Mouse (Mus musculus) large intestine, adult 2 months (tissue): Measurements from ENCODE around the gene Tmtc1. TPM values are rescaled to one million over a fixed set of nuclear protein-coding genes. Genes with fewer than 3 reads are reported as not detected.

Experiments
- DNase-seq: peaks from one replicate; pipeline ENCODE4 v3.0.0-alpha.2; 2012; ENCODE audit warnings: low read depth, low spot score
- WGBS: fragments of 180-500 bp; shearing (Covaris S2); methylation state at CpG from one replicate; pipeline ENCODE4 v1.1.7; 2018; 5-methylcytosine and 5-hydroxymethylcytosine counted together
- polyA plus RNA-seq: library from polyadenylated mRNA; depleted of rRNA; stranded (reverse); fragments of >200 nt; gene quantifications from 2 replicates; pipeline ENCODE4 v1.2.3, GENCODE M21; 2012

The Tmtc1 gene
- polyA plus RNA-seq, 1 experiment: 2.6 TPM

DNA sequence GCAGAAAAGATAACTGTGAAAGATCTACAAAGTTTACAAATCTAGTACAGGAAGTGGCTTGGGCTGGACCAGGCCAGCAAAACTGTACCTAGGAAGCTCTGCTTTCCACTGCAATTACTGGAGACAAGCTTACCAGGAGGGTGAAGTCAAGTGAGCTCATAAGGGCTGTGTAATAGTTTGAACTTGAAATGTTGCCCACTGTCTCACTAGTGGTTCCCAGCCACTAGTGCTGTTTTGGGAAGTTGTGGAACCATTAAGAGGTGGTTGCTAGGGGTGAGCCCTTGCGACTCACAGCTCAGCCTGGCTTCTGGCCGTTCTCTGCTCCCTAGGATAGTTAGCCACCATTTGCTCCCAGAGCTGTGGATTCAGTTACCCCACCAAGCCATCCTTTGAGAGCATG is 112.3 kb downstream of the Tmtc1 start:
- 79% methylated on average over 2 of the region's 2 CpGs for WGBS
- no peak for DNase-seq

DNA sequence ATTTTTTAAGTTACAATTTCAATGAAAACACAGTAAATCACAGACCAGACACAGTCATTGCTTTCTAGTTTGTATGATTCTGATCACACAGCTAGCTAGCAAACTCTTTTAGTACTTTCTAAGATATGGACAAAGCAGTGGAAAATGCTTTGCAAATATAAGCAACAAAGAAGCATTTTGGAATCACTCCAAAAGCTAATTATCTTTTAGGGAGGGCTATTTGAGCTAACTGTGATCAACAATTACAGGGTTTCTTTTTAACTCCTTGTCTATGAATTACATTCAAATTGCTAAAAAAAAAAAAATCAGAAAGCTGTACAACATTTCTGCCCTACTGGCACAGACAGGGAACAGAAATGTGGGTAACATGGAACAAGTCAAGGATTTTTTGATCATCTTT is 114.2 kb downstream of the Tmtc1 start:
- DNase-seq: no peak

DNA sequence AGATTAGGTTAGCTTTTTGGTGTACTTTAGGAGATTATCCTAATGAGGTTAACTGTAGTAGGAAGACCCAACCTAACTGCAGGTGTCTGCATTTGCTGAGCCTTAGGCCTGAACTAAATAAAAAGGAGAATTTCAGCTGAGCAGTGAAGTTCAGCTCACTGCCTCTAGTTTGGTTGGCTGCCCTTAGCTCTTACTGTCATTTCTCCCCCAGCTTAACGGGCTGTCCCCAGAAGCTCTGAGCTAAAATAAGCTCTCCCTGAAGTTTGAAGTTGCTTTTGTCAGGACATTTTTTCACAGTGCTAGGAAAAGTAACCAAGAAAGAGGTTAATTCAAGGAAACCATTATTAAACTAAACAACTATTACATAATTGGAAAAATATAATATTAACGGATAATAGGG is 115.3 kb downstream of the Tmtc1 start:
- 78% methylated on average over 2 of the region's 2 CpGs for WGBS
- no peak for DNase-seq

DNA sequence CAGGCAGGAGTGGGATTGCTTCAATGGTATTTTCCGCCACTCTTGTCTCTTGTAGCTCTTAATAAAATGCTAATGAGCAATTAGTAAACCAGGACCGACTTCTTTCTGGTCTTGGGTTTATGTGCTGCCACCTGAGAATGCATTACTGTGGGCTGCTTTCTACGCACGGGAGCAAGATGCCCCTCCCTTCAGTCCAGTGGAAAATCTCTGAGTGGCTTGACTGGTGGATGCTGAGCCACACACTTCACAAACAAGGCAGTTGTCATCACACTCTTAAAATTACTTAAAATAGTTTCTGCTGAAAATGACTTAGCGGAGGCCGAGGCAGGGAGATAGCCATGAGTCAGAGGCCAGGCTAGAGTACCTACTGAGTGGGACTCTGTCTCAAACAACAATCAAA is 116.1 kb downstream of the Tmtc1 start:
- DNase-seq: no peak
- 76% methylated on average over 6 of the region's 6 CpGs for WGBS

DNA sequence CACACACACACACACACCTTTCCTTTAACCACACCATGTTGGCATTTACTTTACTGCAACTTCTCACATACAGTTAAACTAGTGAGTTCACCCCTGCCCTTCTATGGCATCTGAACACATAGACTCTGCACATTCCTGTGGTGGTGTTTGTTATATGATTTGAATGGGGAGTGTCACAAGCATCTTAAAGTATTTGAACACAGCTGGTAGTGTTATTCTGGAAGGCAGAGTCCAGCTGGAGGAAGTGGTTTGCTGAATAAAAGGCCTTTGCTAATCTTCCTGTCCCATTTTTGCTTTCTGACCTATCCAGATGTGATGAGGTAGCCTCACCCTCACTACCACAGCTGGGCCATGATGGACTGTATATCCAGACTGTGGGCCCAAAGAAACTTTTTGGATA is 125.5 kb downstream of the Tmtc1 start:
- DNase-seq: no peak

DNA sequence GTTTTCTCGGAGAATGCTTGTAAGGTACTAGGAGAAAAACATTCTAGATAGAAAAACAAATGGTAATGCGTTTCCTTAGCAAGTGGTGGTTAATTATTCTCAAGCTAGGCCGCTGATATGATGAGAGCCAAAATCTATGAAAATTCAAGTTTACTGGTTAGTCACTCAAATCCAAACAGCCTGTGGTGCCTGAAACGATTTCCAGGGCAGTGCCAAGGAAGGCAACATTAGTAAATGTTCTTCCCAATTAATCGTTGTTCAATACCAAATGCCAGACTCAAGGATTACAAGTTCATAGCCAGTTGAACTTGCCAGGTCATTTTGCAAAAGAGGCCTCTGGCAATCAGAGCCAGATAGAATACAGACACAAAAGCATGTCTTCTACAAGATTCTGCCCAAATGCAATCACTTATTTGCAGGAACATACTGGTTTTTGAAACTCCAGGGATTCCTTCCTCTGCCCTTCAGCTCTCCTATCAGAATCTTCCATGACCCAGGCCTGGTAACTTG is 128.6 kb downstream of the Tmtc1 start:
- DNase-seq: no peak
- WGBS: 73% methylated on average over 5 of the region's 5 CpGs

DNA sequence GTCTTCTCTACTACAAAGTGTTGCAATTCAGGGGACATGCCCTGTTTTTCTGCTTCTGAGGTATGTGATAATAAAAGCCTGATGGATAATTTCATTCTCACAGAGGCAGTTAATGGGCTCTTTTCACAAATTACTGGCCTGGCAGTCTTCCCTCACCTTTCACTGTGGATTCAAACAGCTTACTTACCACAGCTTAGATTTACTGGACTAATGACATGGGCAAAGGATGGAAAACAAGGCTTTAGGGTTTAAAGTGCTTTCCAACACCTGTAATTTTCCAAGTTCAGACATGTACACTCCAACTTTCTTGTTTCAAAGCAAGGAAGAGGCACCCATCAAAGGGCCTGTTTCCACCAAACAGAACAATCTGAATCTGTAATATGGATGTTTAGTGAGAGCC is 129.1 kb downstream of the Tmtc1 start:
- DNase-seq: no peak

DNA sequence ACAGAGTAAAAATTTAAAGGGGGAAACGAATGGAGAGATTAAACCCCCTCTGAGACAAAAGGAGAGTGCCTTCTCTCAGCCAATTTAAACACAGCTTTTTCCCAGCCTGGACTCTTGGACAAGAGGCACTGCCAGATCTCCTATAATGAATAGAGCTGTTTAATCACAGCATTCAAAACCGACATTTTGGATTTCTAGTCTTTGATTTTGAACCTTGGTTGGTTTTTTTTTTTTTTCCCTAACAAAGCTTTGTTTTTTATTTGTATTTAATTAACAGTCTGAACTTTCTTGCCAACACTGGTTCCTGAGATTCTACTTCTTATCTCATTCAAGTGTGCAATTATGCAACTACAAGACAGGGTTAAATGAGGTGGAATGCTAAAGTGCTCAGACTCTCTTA is 133.2 kb downstream of the Tmtc1 start:
- no peak for DNase-seq
- WGBS: 32% methylated on average over 2 of the region's 2 CpGs

DNA sequence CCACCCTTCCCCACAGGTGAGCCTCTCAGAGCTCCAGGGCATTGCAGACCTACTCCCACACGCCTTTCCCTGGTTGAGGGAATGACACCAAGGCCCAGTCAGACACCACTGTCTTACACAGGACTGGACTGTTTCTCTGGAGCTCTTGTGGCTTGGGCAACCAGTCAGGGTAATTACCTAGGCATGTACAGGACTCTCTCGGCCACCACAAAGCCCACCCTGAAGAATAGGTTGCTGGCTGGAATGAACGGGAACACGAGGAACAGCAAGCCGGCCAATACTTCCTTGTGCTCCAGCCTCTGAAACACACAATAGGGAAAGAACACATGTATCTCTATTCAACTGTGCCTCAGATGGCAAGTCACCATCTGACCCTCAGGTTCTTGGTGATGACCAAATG is 138.4 kb downstream of the Tmtc1 start:
- 90% methylated on average over 5 of the region's 5 CpGs for WGBS
- DNase-seq: no peak

DNA sequence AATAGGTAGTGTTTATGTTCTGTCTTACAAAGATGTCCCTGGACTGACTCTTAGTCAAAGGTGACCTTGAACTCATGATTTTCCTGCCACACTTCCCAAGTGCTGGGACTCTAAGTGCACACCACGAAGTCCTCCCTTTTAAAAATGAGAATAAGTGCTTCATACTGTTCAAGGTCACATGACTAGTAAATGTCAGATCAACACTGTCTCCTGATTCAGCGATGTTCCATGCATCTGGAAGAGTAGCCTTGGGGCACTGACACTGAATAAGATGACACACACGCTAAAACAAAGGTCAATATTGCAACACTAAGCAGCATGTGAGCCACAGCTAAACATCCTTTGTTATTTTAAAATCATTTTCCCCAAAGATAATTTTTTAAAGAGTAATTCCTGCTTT is 139.0 kb downstream of the Tmtc1 start:
- 60% methylated on average over 3 of the region's 3 CpGs for WGBS
- no peak for DNase-seq

DNA sequence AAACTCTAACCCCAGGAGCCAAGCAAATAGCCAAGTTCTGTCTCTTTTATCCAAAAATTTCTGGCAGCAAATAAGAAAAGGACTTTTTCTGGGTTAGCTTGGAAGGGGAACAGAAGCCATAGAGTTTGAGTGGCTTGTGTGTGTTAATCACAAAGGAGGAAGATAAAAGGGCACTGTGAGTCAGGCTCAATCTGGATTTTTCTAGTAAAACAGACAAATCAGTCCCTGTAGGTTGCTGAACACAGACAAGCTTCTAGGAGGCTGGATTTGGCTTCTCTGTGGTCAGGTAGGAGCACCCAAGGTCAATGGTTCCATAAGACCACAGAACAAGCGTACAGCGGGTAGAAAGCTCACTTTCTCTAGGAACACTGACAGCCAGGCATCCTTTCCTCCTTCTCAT is 141.9 kb downstream of the Tmtc1 start:
- WGBS: 93% methylated on average over 2 of the region's 2 CpGs
- DNase-seq: no peak

DNA sequence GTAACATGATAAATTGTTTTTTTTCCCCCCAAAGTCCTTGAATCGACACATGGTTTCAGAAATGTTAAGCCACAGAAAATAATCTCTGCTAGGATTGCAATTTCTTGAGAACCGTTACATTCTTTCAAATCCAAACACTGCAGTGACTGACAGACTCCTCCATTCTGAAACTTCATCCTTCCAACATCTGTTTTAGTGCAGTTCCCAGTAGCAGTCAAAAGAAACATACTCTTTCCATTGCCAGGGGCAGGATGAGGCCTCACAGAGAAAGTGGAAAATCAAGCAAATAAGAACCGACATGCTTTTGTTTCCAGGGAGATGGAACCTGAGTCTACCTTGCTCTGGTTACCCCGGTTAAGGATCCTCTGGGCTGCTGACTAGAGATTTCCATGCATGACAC is 147.1 kb downstream of the Tmtc1 start:
- DNase-seq: no peak
- 58% methylated on average over 4 of the region's 4 CpGs for WGBS

DNA sequence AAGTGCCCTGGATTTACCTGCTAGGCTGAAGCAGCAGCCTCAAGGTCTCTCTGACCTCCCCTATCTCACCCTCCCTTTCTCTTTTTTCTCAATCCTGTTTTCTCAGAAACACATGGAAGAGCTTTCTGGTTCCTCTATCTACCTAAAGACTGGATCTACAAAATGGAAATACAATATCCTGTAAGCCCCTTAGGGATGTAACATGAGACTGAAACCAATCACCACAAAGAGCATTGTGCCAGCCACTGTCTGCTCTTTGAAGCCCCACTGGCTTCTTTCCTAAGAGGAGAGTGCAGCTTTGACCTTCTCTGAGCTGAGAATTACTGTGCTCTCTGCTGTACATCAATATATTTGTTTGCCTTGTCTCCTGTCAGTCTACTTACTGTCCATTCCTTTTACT is 147.8 kb downstream of the Tmtc1 start:
- no peak for DNase-seq

DNA sequence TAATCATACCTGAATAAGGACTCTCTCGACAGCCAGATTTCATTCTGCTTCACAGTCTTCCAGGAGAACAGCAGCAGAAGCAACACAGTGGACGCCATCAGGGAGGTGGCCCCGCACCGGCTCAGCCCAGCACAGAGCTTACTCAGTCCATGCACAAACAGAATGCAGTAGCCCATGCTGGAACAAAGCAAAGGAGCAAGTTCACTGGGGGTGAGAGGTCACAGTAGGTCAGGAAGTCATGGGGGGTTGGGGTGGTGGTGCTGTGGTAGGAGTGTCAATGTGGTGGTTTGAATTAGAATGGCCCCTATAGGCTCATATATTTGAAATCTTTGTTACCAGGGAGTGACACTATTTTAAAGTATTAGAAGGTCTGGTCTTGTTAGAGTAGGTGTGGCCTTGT is 149.7 kb downstream of the Tmtc1 start:
- 68% methylated on average over 4 of the region's 4 CpGs for WGBS
- no peak for DNase-seq

DNA sequence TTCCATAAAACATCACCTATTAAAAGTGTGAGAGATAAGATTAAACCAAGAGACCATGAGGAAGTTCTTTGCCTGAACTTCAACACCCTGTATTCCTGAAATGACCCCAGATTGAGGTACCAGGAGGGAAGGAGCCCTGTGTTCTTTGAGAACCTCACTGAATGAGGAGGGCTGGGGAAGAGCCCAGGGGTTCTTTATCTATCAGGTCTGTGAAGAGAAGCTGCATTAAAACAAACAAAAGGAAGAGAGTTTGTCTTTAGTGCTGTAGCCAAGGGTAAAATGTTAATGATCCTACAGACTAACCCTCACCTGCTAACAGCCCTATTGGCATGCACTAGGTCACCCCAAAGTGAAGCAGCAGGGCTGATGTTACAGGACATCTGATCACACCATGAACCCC is 153.3 kb downstream of the Tmtc1 start:
- no peak for DNase-seq

DNA sequence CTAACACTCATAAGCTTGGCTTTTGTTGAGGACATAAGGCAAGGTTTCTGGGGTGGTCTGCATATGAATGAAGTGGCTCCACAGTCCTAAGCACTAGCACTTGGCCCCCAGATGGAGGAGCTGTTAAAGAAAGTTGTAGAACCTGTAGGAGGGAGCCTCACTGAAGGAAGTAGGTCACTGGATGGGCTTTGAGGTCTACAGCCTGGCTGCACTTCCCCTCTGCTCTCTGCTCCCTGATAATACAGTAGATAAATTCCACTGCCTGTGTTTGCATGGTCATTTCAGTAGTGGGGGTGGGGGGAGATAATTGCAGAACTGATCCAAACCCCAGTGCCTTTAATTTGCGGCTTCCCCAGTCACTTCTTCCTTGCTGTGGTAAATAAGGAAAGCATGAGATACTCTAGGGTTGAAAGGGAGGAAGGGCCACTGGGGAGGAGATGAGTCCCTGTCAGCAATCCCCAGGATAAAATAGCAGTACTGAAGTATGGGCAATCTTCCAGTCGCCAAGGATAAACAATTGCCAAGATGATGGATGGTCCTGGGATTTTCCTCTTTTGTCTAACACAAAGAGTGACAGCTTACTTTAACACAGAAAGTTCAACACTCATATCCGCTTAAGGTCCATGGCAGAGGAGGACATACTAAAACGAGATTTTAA is 160.8 kb downstream of the Tmtc1 start:
- 76% methylated on average over 4 of the region's 4 CpGs for WGBS
- no peak for DNase-seq

DNA sequence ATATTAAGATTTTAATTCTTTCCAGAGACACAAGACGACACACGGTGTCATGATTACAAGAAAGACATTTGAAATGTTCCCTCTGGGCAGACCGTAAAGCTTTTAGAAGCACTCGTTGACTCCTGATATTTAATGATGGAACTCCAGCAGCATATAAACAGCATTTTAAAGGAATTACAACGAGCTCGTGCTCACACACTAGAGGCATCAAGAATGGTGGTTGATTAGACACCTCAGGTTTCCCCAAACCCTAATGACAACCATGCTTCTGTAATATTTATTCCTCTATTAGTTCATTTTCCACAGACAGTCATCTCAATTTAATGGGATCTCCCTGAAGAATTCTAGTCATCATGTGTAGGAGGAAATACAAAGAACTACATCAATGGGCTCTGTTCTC is 164.9 kb downstream of the Tmtc1 start:
- WGBS: 77% methylated on average over 6 of the region's 6 CpGs
- no peak for DNase-seq

DNA sequence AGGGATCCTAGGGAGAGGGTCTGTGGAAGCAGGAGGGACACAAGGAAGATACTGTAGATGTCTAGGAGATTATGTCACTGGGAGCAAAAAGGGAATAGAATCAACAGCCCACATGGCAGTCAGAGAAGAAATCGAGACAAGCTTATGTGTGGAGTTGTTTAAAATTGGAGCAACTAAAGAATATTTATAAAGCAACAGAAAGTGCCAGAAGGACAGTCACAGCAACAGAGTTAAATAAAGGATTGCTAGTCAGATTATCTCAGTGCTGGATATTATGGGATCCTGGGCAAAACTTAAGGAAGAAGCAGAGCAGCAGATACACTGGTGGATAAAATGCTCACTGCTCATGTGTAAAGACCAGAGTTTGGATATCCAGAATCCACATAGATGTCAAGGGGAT is 167.8 kb downstream of the Tmtc1 start:
- WGBS: 76% methylated on average over 1 of the region's 1 CpGs

DNA sequence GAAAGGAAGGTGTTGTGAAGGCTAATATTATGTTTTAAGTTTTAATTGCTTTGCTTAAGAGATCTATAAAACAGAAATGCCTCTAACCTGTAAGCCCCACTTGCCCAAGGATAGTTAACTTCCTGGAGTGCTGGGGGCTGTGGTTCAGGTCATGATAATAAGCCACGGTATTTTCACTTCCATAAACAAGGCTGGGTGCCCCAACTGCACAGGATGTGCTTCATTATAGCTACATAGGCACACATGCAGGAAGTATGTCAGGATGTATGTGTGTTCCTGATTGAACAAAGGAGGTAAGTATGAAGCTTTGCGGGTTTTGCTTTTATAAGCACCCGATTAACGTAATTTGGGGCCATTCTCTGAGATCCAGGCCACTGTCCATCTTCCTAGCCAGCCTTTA is 169.1 kb downstream of the Tmtc1 start:
- 75% methylated on average over 4 of the region's 4 CpGs for WGBS
- DNase-seq: no peak

More for the DNA sequence above, 167.8 kb downstream of the Tmtc1 start:
- no peak for DNase-seq

DNA sequence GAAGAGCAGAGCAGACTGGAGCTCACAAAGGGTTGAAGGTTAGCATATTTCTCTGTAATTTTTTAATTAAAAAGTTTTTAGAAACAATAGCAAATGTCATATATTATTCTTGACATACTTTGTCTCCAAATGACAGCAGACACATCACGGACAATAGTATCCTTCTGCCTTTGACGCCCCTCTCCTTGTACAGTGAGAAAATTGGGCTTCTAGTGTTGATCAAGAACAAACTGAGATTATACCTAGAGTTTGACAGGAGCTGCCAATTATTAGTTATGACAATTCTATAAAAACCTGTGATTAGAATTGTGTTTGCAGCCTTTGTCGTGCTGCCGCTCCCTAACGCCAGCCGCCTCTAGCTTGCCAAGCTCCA is 183.5 kb downstream of the Tmtc1 start:
- no peak for DNase-seq
- WGBS: 92% methylated on average over 6 of the region's 6 CpGs

DNA sequence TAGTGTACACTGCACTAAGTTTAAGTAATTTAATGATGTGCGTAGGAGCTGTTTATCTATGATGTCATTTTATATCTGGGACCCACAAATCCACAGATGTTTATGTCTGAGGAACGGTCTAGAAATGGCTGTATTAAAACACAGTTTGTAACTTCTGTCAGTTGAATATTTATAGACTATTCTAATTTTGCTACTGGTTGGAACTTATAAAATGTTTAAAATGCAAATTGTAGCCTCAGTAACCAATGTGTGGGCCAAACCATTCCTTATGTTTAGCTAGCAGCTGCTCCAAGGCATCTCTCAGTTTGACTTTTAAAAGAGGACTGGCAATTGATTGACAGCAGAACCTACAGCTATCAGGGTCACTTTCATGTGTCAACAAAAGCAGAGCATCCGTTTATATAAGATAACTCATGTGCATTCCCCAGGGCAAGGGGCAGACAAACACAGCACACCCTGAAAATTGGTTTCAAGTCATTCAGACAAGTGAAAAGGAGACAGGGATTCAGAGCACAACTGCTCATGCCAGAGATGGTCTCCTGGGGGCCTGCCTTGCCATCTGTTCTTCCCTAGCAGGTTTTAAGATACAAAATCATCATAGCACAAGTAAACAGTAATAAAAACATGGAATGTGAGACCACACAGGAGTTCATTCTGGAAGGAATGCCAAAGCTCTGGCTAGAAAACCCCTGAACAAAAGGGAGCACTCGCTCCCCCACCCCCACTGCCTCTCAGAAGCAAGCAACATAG is 184.0 kb downstream of the Tmtc1 start:
- no peak for DNase-seq
- WGBS: 64% methylated on average over 4 of the region's 4 CpGs

DNA sequence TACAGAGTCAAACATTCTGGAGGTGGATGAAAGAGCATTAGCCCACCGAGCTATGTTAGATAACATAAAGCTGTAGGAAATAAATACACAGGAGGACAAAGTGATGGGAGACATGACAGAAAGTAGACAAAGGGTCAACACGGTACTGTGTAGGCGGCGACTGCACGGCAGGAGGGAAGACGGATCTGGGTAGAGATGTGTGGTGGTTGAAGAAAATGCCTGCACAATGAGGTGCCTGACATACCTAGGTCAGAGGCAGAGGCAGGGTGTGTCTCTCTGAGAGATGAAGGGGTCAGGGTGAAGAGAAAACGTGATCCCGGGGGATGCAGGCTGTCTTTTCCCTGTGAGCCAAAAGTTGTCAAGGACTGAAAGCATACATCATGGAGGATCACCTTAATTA is 185.1 kb downstream of the Tmtc1 start:
- 73% methylated on average over 8 of the region's 8 CpGs for WGBS
- DNase-seq: no peak
